Mouse (Mus musculus) heart, embryonic 10.5 days (tissue): ENCODE data around the gene Tbca. TPM values are rescaled to one million over a fixed set of nuclear protein-coding genes. Genes with fewer than 3 reads are reported as not detected.

Experiments used
- DNase-seq: peaks from one replicate; pipeline ENCODE4 v3.0.0-alpha.2; 2017; ENCODE audit warnings: low spot score
- H3K27ac ChIP-seq: fragments of 300-500 bp; sonication (generic); 2 replicates; pipeline ENCODE4 v1.5.1; 2016; ENCODE audit warnings: mild to moderate bottlenecking
- H3K27me3 ChIP-seq: fragments of 300-500 bp; sonication (generic); 2 replicates; pipeline ENCODE4 v1.6.1; 2016; ENCODE audit warnings: mild to moderate bottlenecking; ENCODE audit not compliant: poor library complexity, insufficient read depth, severe bottlenecking
- H3K36me3 ChIP-seq: fragments of 300-500 bp; sonication (generic); 2 replicates; pipeline ENCODE4 v1.6.1; 2016; ENCODE audit warnings: mild to moderate bottlenecking, moderate library complexity
- H3K4me1 ChIP-seq: fragments of 300-500 bp; sonication (generic); 2 replicates; pipeline ENCODE4 v1.6.1; 2016; ENCODE audit warnings: mild to moderate bottlenecking
- H3K4me3 ChIP-seq: fragments of 300-500 bp; sonication (generic); 2 replicates; pipeline ENCODE4 v1.5.1; 2016; ENCODE audit warnings: mild to moderate bottlenecking, moderate library complexity
- H3K9me3 ChIP-seq: fragments of 300-500 bp; sonication (generic); 2 replicates; pipeline ENCODE4 v1.6.1; 2016; ENCODE audit warnings: mild to moderate bottlenecking, moderate library complexity
- WGBS: fragments of 180-500 bp; shearing (Covaris S2); methylation state at CpG from one replicate; pipeline ENCODE4 v1.1.7; 2016; 5-methylcytosine and 5-hydroxymethylcytosine counted together
- polyA plus RNA-seq: library from polyadenylated mRNA; unstranded; fragments of >200 nt; fragmentation: Nextera tagmentation; extraction: Ambion mirVana; gene quantifications from 2 replicates; pipeline ENCODE4 v1.2.1, GENCODE M21; 2016

The Tbca gene
- polyA plus RNA-seq = 222 and 226 TPM in 2 replicates

- Histone ChIP-seq H3K4me1 (peaks cover 20% of the 10 kb centered on the region), H3K27me3 (peaks cover 18% of the 10 kb centered on the region; the same call in 1 of the 2 replicates), H3K9me3 (no peaks in the 10 kb centered on the region), H3K4me3 (peak within 1 kb of the TSS; percentile 87), H3K36me3 (no peaks in the 10 kb centered on the region), H3K27ac (peak within 1 kb of the TSS; percentile 98)
- DNase-seq = peak; percentile 96
- under 1% methylated on average over 81 of the region's 81 CpGs for WGBS
Measured at GRCm38 (mm10) chr13:94788771-94789649, at the start of gene Tbca. Gene Tbca (plus strand): TSS chr13:94788910.

GRCm38 (mm10) chr13:94745176-94745575 lies 43.5 kb upstream of the Tbca start:
- Histone ChIP-seq H3K4me3 (no peak overlapping the region), H3K36me3 (no peaks in the 10 kb centered on the region), H3K27ac (no peak overlapping the region), H3K4me1 (no peaks in the 10 kb centered on the region), H3K9me3 (no peaks in the 10 kb centered on the region), H3K27me3 (no peaks in the 10 kb centered on the region)
- WGBS = 72% methylated on average over 1 of the region's 1 CpGs
- no peak for DNase-seq

GRCm38 (mm10) chr13:94765852-94766251 lies 22.9 kb upstream of the Tbca start:
- Histone ChIP-seq H3K4me1 (peaks cover 18% of the 10 kb centered on the region), H3K27ac (no peak overlapping the region), H3K4me3 (no peak overlapping the region), H3K9me3 (no peaks in the 10 kb centered on the region), H3K27me3 (no peaks in the 10 kb centered on the region), H3K36me3 (no peaks in the 10 kb centered on the region)
- DNase-seq = no peak
- WGBS = 80% methylated on average over 12 of the region's 12 CpGs

- peaks cover 18% of the 10 kb centered on the region for H3K4me1 ChIP-seq
- peak overlapping the region; percentile 30; the same call in 1 of the 2 replicates for H3K4me3 ChIP-seq
- no peaks in the 10 kb centered on the region for H3K27me3 ChIP-seq
- DNase-seq = no peak
- peak overlapping the region; percentile 68 for H3K27ac ChIP-seq
- H3K36me3 ChIP-seq = no peaks in the 10 kb centered on the region
- no peaks in the 10 kb centered on the region for H3K9me3 ChIP-seq
- 18% methylated on average over 3 of the region's 3 CpGs for WGBS
Measured at GRCm38 (mm10) chr13:94768460-94769154, 20.1 kb upstream of the Tbca start.

GRCm38 (mm10) chr13:94769155-94769470 lies 19.6 kb upstream of the Tbca start:
- H3K4me3 ChIP-seq = peak overlapping the region; percentile 30; the same call in 1 of the 2 replicates
- H3K27me3 ChIP-seq = no peaks in the 10 kb centered on the region
- no peaks in the 10 kb centered on the region for H3K36me3 ChIP-seq
- no peaks in the 10 kb centered on the region for H3K9me3 ChIP-seq
- DNase-seq = peak; percentile 80
- H3K27ac ChIP-seq = peak overlapping the region; percentile 68
- 18% methylated on average over 6 of the region's 6 CpGs for WGBS
- H3K4me1 ChIP-seq = peaks cover 18% of the 10 kb centered on the region

- H3K4me3 ChIP-seq = no peak overlapping the region
- H3K36me3 ChIP-seq = no peaks in the 10 kb centered on the region
- H3K4me1 ChIP-seq = peaks cover 17% of the 10 kb centered on the region
- H3K27ac ChIP-seq = no peak overlapping the region
- no peaks in the 10 kb centered on the region for H3K9me3 ChIP-seq
- 79% methylated on average over 2 of the region's 2 CpGs for whole genome bisulfite sequencing
- peaks cover 18% of the 10 kb centered on the region; the same call in 1 of the 2 replicates for H3K27me3 ChIP-seq
- DNase-seq = no peak
Measured at GRCm38 (mm10) chr13:94786866-94787265, 1.8 kb upstream of the Tbca start.

GRCm38 (mm10) chr13:94794689-94795088 lies 6.0 kb downstream of the Tbca start:
- Histone ChIP-seq H3K27ac (no peak overlapping the region), H3K27me3 (no peaks in the 10 kb centered on the region), H3K36me3 (no peaks in the 10 kb centered on the region), H3K4me1 (peaks cover 18% of the 10 kb centered on the region), H3K9me3 (no peaks in the 10 kb centered on the region), H3K4me3 (no peak overlapping the region)
- DNase-seq = no peak
- 59% methylated on average over 1 of the region's 1 CpGs for WGBS

- no peak for DNase-seq
- H3K4me3 ChIP-seq = no peak overlapping the region
- 80% methylated on average over 5 of the region's 5 CpGs for WGBS
- H3K27me3 ChIP-seq = no peaks in the 10 kb centered on the region
- no peaks in the 10 kb centered on the region for H3K36me3 ChIP-seq
- H3K4me1 ChIP-seq = peaks cover 40% of the 10 kb centered on the region
- no peaks in the 10 kb centered on the region for H3K9me3 ChIP-seq
- H3K27ac ChIP-seq = no peak overlapping the region
Measured at GRCm38 (mm10) chr13:94803480-94804057, 14.9 kb downstream of the Tbca start.

GRCm38 (mm10) chr13:94806315-94807179 lies 17.8 kb downstream of the Tbca start:
- peak overlapping the region; percentile 52; the same call in 1 of the 2 replicates for H3K27ac ChIP-seq
- H3K27me3 ChIP-seq = no peaks in the 10 kb centered on the region
- no peaks in the 10 kb centered on the region for H3K9me3 ChIP-seq
- WGBS = 10% methylated on average over 9 of the region's 9 CpGs
- DNase-seq = peak; percentile 90
- peaks cover 40% of the 10 kb centered on the region for H3K4me1 ChIP-seq
- H3K36me3 ChIP-seq = 0 out of 2 replicates have a peak, but pooled peaks cover 2% of the 10 kb centered on the region
- peak overlapping the region; percentile 43 for H3K4me3 ChIP-seq

GRCm38 (mm10) chr13:94808596-94808995 lies 19.9 kb downstream of the Tbca start:
- H3K36me3 ChIP-seq = 0 out of 2 replicates have a peak, but pooled peaks cover 2% of the 10 kb centered on the region
- no peak overlapping the region for H3K4me3 ChIP-seq
- no peak for DNase-seq

GRCm38 (mm10) chr13:94809724-94810123 lies 21.0 kb downstream of the Tbca start:
- Histone ChIP-seq H3K9me3 (no peaks in the 10 kb centered on the region), H3K4me3 (no peak overlapping the region), H3K4me1 (peaks cover 38% of the 10 kb centered on the region), H3K36me3 (0 out of 2 replicates have a peak, but pooled peaks cover 2% of the 10 kb centered on the region), H3K27me3 (no peaks in the 10 kb centered on the region), H3K27ac (no peak overlapping the region)
- no peak for DNase-seq
- WGBS = 74% methylated on average over 1 of the region's 1 CpGs

More at GRCm38 (mm10) chr13:94808596-94808995, 19.9 kb downstream of the Tbca start:
- Histone ChIP-seq H3K4me1 (peaks cover 38% of the 10 kb centered on the region), H3K9me3 (no peaks in the 10 kb centered on the region), H3K27me3 (no peaks in the 10 kb centered on the region), H3K27ac (no peak overlapping the region)

- Histone ChIP-seq H3K27ac (no peak overlapping the region), H3K4me1 (peaks cover 25% of the 10 kb centered on the region), H3K4me3 (no peak overlapping the region), H3K36me3 (0 out of 2 replicates have a peak, but pooled peaks cover 2% of the 10 kb centered on the region), H3K9me3 (no peaks in the 10 kb centered on the region), H3K27me3 (no peaks in the 10 kb centered on the region)
- WGBS = 91% methylated on average over 1 of the region's 1 CpGs
- DNase-seq = no peak
Measured at GRCm38 (mm10) chr13:94811451-94811850, 22.7 kb downstream of the Tbca start.
